Mouse (Mus musculus): ENCODE results near the gene 4930519G04Rik. TPM values are rescaled to one million over a fixed set of nuclear protein-coding genes. Genes with fewer than 3 reads are reported as not detected.
"Not testable (repeated sequence)": the region's sequence is repeated elsewhere in the genome, so short reads cannot be mapped to it uniquely, and the experiment has no call there.

Gene 4930519G04Rik
- polyA plus RNA-seq, 1 experiment from 2014 or later, result not detected

DNA sequence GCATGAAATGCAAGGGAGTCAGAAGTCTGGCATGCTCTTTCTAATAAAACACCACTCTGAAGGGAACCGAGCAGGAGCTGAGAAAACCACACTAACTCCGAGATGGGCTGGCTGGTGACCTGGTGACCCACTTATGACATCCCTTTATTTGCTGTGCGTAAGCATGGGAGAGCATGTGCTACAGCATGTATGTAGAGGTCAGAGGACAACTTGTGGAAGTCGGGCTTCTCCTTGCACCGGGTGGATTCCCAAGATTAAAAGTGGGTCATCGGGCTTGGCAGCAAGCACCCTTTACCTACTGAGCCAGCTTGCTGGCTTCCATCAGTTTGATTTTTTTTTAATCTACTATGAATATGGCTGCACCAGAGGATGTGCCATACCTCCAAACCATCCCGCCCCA is 24.0 kb downstream of the 4930519G04Rik start:
- no peak overlapping the region for H3K4me3 ChIP-seq

DNA sequence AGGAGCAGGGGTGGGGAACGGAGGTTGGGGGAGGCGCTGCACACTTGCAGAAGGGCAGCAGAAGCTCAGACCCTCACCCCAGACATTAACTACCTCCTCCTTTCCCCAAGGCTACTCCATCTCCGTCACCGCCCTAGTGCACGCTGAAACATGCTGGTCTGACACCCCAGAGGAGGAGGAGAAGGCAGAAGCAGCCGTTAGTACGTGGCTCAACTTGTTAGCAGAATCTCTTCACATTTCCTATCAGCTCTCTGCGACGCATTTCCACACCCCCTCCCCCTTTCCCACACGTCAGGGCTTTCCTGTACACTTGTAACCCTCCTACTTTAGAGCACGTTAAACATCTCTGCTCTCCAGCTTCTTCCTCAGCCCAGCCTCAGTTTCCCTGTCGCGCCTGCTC is 25.9 kb downstream of the 4930519G04Rik start:
- H3K27me3 ChIP-seq (replicated peaks), result peaks cover 36% of the 10 kb centered on the region
- 34% methylated on average over 13 of the region's 13 CpGs for WGBS
- no peak overlapping the region for H3K9ac ChIP-seq
- 0 out of 2 replicates have a peak overlapping the region, but pooled peaks have one; percentile 6 for H3K4me2 ChIP-seq
- no peak for ATAC-seq (ENCODE audit: insufficient number of reproducible peaks, low FRiP score)
- no peak overlapping the region for H3K27ac ChIP-seq (ENCODE audit: poor library complexity, severe bottlenecking)
- H3K36me3 ChIP-seq, result no peaks in the 10 kb centered on the region
- H3K9me3 ChIP-seq (replicated peaks), result no peaks in the 10 kb centered on the region
- peaks cover 13% of the 10 kb centered on the region; the same call in 1 of the 2 replicates for H3K4me1 ChIP-seq (replicated peaks)
- no peak overlapping the region for H3K4me3 ChIP-seq

More for the DNA sequence above, 24.0 kb downstream of the 4930519G04Rik start:
- peaks cover 13% of the 10 kb centered on the region; the same call in 1 of the 2 replicates for H3K4me1 ChIP-seq (replicated peaks)
- H3K9ac ChIP-seq, result no peak overlapping the region
- peaks cover 34% of the 10 kb centered on the region for H3K27me3 ChIP-seq (replicated peaks)
- H3K4me2 ChIP-seq, result no peak overlapping the region
- no peaks in the 10 kb centered on the region for H3K36me3 ChIP-seq
- no peak for ATAC-seq (ENCODE audit: insufficient number of reproducible peaks, low FRiP score)
- WGBS, result 73% methylated on average over 7 of the region's 7 CpGs
- no peaks in the 10 kb centered on the region for H3K9me3 ChIP-seq (replicated peaks)
- H3K27ac ChIP-seq (ENCODE audit: poor library complexity, severe bottlenecking), result no peak overlapping the region

DNA sequence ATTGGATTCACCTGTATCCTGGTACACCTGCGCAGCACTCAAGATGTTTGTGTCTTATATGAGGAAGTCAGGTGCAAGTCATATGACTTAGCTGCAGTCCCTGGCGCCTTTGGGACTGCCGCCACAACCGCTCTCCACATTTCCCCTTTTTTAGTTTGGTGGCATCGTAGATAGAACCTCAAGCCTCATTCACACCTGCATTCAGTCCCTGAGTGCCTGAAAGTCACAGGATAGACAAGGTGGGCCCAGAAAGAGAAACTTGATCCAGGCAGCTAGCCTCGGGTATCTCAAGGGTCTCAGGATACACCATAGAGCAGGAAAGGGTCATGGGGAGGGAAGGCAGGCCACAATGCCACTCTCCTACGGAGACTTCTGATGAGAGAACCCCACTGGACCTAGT is 28.9 kb downstream of the 4930519G04Rik start:
- H3K36me3 ChIP-seq; H3K27ac ChIP-seq (ENCODE audit: poor library complexity, severe bottlenecking); H3K4me3 ChIP-seq; ATAC-seq (ENCODE audit: insufficient number of reproducible peaks, low FRiP score); H3K4me2 ChIP-seq; H3K9me3 ChIP-seq (replicated peaks); H3K4me1 ChIP-seq (replicated peaks); H3K9ac ChIP-seq: not testable (repeated sequence)
- WGBS, result 74% methylated on average over 6 of the region's 7 CpGs
- H3K27me3 ChIP-seq (replicated peaks), result peaks cover 22% of the 10 kb centered on the region

DNA sequence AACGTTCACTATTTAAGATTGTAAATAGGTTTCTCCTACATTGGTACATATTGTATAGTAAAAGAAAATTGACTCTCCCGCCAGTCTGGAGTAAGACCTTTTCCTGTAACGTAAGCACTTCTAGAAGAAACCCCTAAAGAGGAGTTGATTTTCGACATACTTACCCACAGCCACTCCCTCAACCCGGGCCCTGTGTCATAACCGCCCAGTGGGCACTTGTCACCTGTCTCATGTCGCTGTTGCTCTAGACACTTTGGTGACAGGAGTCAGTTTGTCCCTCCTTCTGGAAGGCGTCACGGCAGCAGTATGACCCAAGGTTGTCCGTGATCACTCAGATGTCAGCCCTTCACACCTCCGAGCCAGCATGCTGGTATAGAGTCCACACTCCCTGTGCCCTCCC is 29.6 kb downstream of the 4930519G04Rik start:
- 72% methylated on average over 11 of the region's 11 CpGs for WGBS

DNA sequence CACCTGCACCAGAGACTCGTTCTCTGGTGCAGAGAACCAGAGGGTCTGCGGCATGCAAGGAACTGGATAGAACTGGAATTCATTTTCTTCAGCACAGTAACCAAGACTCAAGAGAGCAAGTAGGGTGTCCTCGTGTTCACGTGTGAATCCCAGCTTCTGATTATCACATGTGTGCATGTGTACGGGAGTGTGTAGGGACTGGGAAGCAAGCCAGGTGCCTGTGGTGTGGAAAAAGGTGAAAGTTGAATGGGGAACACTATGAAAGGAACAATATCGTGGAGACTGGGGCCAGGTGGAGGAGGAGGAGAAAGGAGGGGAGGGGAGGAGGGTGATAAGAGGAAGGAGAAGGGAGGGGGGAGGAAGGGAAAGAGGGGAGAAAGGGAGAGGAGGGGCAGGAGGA is 33.3 kb downstream of the 4930519G04Rik start:
- Histone ChIP-seq H3K9me3 (replicated peaks) (0 out of 2 replicates have a peak, but pooled peaks cover 4% of the 10 kb centered on the region), H3K4me1 (replicated peaks) (no peaks in the 10 kb centered on the region), H3K4me3 (no peak overlapping the region), H3K4me2 (no peak overlapping the region), H3K9ac (no peak overlapping the region), H3K36me3 (no peaks in the 10 kb centered on the region), H3K27me3 (replicated peaks) (peaks cover 4% of the 10 kb centered on the region; the same call in 1 of the 2 replicates), H3K27ac (ENCODE audit: poor library complexity, severe bottlenecking) (no peak overlapping the region)
- no peak for ATAC-seq (ENCODE audit: insufficient number of reproducible peaks, low FRiP score)
- 69% methylated on average over 6 of the region's 6 CpGs for WGBS

More for the DNA sequence above, 29.6 kb downstream of the 4930519G04Rik start:
- H3K36me3 ChIP-seq, result no peaks in the 10 kb centered on the region
- peaks cover 18% of the 10 kb centered on the region for H3K27me3 ChIP-seq (replicated peaks)
- H3K4me2 ChIP-seq, result no peak overlapping the region
- peaks cover 7% of the 10 kb centered on the region; the same call in 1 of the 2 replicates for H3K4me1 ChIP-seq (replicated peaks)
- H3K4me3 ChIP-seq, result no peak overlapping the region
- H3K27ac ChIP-seq (ENCODE audit: poor library complexity, severe bottlenecking), result no peak overlapping the region
- no peak for ATAC-seq (ENCODE audit: insufficient number of reproducible peaks, low FRiP score)
- no peaks in the 10 kb centered on the region for H3K9me3 ChIP-seq (replicated peaks)
- no peak overlapping the region for H3K9ac ChIP-seq

DNA sequence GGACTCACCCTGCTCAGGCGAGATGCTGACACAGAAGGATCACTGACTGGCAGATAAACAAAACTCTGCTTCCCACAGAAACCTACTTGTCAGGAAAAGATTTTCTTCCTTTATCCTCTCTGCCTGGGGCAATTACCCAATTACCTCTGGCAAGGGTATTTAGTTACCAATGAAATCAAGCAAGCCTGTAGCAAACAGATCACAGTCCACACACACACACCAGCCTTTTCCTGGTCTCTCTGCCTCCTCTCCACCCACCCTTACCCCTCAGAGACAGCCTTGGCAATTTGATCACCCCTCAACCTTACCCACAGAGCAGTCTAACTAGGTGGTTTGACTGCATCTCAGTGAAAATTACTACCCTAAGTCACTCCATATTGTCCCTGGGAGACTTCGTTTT is 35.5 kb downstream of the 4930519G04Rik start:
- WGBS, result 83% methylated on average over 2 of the region's 2 CpGs
- H3K27me3 ChIP-seq (replicated peaks), result no peaks in the 10 kb centered on the region

DNA sequence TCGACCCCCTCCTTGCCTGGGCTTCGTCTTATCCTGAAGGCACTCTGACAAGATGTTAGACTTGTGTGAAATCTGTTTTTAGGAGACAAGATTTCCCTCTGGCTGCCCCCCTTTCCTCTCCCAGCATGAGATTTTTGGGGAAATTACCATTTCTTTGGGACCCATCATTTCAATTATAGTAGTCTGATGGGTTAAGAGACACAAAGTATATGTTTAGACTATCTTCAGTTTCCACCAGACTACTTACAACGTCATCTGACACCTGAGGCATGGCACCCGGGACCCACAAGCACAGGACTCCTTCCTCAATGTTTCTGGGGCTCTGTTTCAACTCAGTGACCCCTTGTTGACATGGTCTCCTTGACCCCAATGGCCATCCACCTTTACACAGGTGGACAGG is 42.1 kb downstream of the 4930519G04Rik start:
- Histone ChIP-seq H3K4me3 (no peak overlapping the region), H3K27me3 (replicated peaks) (peaks cover 11% of the 10 kb centered on the region; the same call in 1 of the 2 replicates), H3K9me3 (replicated peaks) (no peaks in the 10 kb centered on the region), H3K27ac (ENCODE audit: poor library complexity, severe bottlenecking) (no peak overlapping the region), H3K4me2 (no peak overlapping the region), H3K36me3 (no peaks in the 10 kb centered on the region), H3K9ac (no peak overlapping the region), H3K4me1 (replicated peaks) (peaks cover 11% of the 10 kb centered on the region)
- 70% methylated on average over 4 of the region's 4 CpGs for WGBS
- ATAC-seq (ENCODE audit: insufficient number of reproducible peaks, low FRiP score), result no peak

More for the DNA sequence above, 35.5 kb downstream of the 4930519G04Rik start:
- Histone ChIP-seq H3K9ac (no peak overlapping the region), H3K27ac (ENCODE audit: poor library complexity, severe bottlenecking) (no peak overlapping the region), H3K4me2 (no peak overlapping the region), H3K36me3 (no peaks in the 10 kb centered on the region), H3K9me3 (replicated peaks) (0 out of 2 replicates have a peak, but pooled peaks cover 4% of the 10 kb centered on the region), H3K4me1 (replicated peaks) (no peaks in the 10 kb centered on the region), H3K4me3 (no peak overlapping the region)
- ATAC-seq (ENCODE audit: insufficient number of reproducible peaks, low FRiP score), result no peak

DNA sequence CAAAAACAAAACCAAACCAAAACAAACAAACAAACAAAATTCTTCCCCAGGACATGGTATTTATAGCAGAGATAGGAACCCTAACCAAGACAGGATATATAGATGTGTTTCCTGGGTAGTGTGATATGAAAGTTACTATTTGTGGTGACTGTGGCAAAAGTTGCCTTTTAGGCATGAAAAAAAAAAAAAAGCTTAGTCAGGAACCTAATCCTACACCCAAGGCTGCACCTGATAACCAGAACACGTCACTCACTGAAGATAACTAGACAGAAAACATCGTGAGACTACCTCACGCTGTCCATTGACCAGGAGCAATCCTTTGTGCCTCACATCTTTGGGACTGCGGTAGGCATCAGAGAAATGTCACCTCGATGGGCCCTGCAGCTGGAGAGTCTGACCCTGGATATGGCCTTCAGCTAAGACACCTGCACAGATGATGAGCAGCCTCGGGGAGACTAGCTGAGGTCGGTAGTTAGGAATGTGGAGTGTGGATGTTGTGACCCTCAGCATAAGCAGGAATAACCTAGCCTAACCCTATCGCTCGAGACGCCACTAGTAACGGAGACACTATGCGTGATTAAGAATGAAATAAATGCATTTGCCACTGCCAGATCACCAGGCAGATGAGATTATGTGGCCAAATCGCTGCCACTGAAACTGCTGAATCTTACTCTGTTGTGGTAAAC is 43.4 kb downstream of the 4930519G04Rik start, which contains the start of gene Oasl2:
Gene Oasl2, plus strand, starts transcription at position 249 of the 686 bp plus-strand sequence.
- peak within 1 kb of the TSS; percentile 52 for H3K4me2 ChIP-seq
- no peaks in the 10 kb centered on the region for H3K36me3 ChIP-seq
- ATAC-seq (ENCODE audit: insufficient number of reproducible peaks, low FRiP score), result no peak
- peaks cover 11% of the 10 kb centered on the region for H3K4me1 ChIP-seq (replicated peaks)
- H3K27ac ChIP-seq (ENCODE audit: poor library complexity, severe bottlenecking), result no peak within 1 kb of the TSS
- peak within 1 kb of the TSS; percentile 17; the same call in 1 of the 2 replicates for H3K9ac ChIP-seq
- H3K9me3 ChIP-seq (replicated peaks), result no peaks in the 10 kb centered on the region
- H3K27me3 ChIP-seq (replicated peaks), result peaks cover 11% of the 10 kb centered on the region; the same call in 1 of the 2 replicates
- 42% methylated on average over 13 of the region's 13 CpGs for WGBS
- H3K4me3 ChIP-seq, result peak within 1 kb of the TSS; percentile 31

DNA sequence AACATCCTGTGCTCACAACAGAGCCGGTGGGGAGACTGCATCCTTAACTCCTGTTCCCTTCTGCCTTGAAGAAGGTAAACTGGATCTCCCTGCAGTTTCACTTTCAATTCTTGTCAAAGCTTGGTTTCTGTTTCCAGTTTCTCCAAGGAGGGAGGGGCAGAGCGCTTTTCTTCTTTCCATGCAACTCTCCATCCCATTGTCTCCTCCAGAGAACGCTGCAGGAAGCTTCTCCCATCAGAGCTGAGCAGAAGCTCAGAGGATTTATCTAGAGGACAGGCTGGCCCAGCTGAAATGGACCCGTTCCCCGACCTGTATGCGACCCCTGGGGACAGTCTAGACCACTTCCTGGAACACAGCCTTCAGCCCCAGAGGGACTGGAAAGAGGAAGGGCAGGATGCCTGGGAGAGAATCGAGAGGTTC is 43.9 kb downstream of the 4930519G04Rik start:
- Histone ChIP-seq H3K9ac (peak overlapping the region; percentile 17; the same call in 1 of the 2 replicates), H3K9me3 (replicated peaks) (no peaks in the 10 kb centered on the region), H3K27me3 (replicated peaks) (peaks cover 11% of the 10 kb centered on the region; the same call in 1 of the 2 replicates), H3K4me2 (peak overlapping the region; percentile 52), H3K4me1 (replicated peaks) (peaks cover 11% of the 10 kb centered on the region), H3K4me3 (peak overlapping the region; percentile 31), H3K27ac (ENCODE audit: poor library complexity, severe bottlenecking) (no peak overlapping the region), H3K36me3 (no peaks in the 10 kb centered on the region)
- 11% methylated on average over 7 of the region's 7 CpGs for WGBS
- no peak for ATAC-seq (ENCODE audit: insufficient number of reproducible peaks, low FRiP score)

DNA sequence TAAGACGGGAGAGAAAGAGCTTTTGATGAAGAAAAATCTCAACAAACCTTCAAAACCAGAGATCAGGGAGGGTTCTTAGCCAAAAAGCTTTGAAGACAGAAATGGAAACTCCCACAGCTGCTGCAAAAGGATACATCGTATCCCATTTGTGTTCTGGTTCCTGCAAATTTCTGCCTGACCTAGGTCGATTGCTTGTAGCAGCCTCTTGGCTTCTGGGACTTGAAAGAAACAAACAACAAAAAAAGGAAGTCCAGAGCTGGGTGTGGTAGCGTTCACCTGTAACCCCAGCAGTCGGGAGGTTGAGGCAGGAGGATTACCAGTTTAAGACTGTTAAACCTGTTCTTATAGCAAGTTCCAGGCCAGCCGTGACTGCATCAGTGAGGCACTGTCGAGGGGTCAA is 45.4 kb downstream of the 4930519G04Rik start:
- no peaks in the 10 kb centered on the region for H3K9me3 ChIP-seq (replicated peaks)
- WGBS, result 76% methylated on average over 7 of the region's 7 CpGs
- no peak overlapping the region for H3K4me3 ChIP-seq
- peaks cover 11% of the 10 kb centered on the region; the same call in 1 of the 2 replicates for H3K27me3 ChIP-seq (replicated peaks)
- no peak for ATAC-seq (ENCODE audit: insufficient number of reproducible peaks, low FRiP score)
- peaks cover 11% of the 10 kb centered on the region for H3K4me1 ChIP-seq (replicated peaks)
- H3K4me2 ChIP-seq, result no peak overlapping the region
- H3K9ac ChIP-seq, result no peak overlapping the region
- H3K27ac ChIP-seq (ENCODE audit: poor library complexity, severe bottlenecking), result no peak overlapping the region
- H3K36me3 ChIP-seq, result no peaks in the 10 kb centered on the region

DNA sequence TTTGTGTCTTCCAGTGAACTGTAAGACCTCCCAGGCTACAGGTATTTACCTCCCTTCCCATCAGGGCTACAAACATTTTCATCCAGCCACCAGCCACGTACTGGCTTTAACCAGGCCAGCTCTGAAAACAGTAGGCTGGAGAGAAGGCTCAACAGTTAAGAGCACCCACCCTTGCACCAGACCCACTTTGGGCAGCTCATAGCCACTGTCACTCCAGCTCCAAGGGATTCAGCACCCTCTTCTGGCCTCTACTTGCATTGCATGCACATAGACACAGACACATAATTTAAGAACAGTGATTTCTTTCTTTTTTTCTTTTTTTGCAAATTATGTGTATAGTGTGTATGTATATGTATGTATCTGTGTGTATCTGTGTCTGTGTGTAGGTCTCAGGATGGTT is 48.9 kb downstream of the 4930519G04Rik start:
- no peak overlapping the region for H3K4me3 ChIP-seq
- no peak overlapping the region for H3K4me2 ChIP-seq
- H3K27ac ChIP-seq (ENCODE audit: poor library complexity, severe bottlenecking), result no peak overlapping the region
- no peak overlapping the region for H3K9ac ChIP-seq
- H3K4me1 ChIP-seq (replicated peaks), result peaks cover 4% of the 10 kb centered on the region
- WGBS, result 35% methylated on average over 1 of the region's 1 CpGs
- no peaks in the 10 kb centered on the region for H3K36me3 ChIP-seq
- no peak for ATAC-seq (ENCODE audit: insufficient number of reproducible peaks, low FRiP score)
- H3K9me3 ChIP-seq (replicated peaks), result no peaks in the 10 kb centered on the region
- H3K27me3 ChIP-seq (replicated peaks), result peaks cover 8% of the 10 kb centered on the region; the same call in 1 of the 2 replicates
